Mouse (Mus musculus): ENCODE data around the gene Zfp64. TPM values are rescaled to one million over a fixed set of nuclear protein-coding genes. Genes with fewer than 3 reads are reported as not detected.
"Not testable (repeated sequence)": the region's sequence is repeated elsewhere in the genome, so short reads cannot be mapped to it uniquely, and the experiment has no call there.

The Zfp64 gene
- polyA plus RNA-seq, 2 experiments from 2014 or later = 21.8 to 28.2 TPM

GRCm38 (mm10) chr2:168892057-168892456 is 63.3 kb downstream of the Zfp64 start:
- no peak for ATAC-seq

- no peak for ATAC-seq
These were observed 70.7 kb downstream of the Zfp64 start for GRCm38 (mm10) chr2:168884641-168885040.

GRCm38 (mm10) chr2:168882997-168883396 is 72.4 kb downstream of the Zfp64 start:
- ATAC-seq = no peak

GRCm38 (mm10) chr2:168881927-168882326 is 73.5 kb downstream of the Zfp64 start:
- no peak for ATAC-seq

GRCm38 (mm10) chr2:168879573-168879972 is 75.8 kb downstream of the Zfp64 start:
- ATAC-seq = no peak

GRCm38 (mm10) chr2:168878708-168879107 is 76.7 kb downstream of the Zfp64 start:
- no peak for ATAC-seq

GRCm38 (mm10) chr2:168878158-168878557 is 77.2 kb downstream of the Zfp64 start:
- no peak for ATAC-seq

- no peak for ATAC-seq
These were observed 78.8 kb downstream of the Zfp64 start for GRCm38 (mm10) chr2:168876631-168877030.

- ATAC-seq = no peak
These were observed 80.9 kb downstream of the Zfp64 start for GRCm38 (mm10) chr2:168874498-168874897.

- ATAC-seq = no peak
These were observed 83.4 kb downstream of the Zfp64 start for GRCm38 (mm10) chr2:168871767-168872511.

- no peak for ATAC-seq
These were observed 84.9 kb downstream of the Zfp64 start for GRCm38 (mm10) chr2:168870480-168870879.

GRCm38 (mm10) chr2:168866942-168867341 is 88.4 kb downstream of the Zfp64 start:
- no peak for ATAC-seq

- no peak for ATAC-seq
These were observed 89.0 kb downstream of the Zfp64 start for GRCm38 (mm10) chr2:168866436-168866835.

- ATAC-seq = no peak
These were observed 90.5 kb downstream of the Zfp64 start for GRCm38 (mm10) chr2:168864905-168865304.

GRCm38 (mm10) chr2:168862694-168863093 is 92.7 kb downstream of the Zfp64 start:
- ATAC-seq = no peak

GRCm38 (mm10) chr2:168860922-168861740 is 94.3 kb downstream of the Zfp64 start:
- ATAC-seq = no peak

GRCm38 (mm10) chr2:168860032-168860691 is 95.2 kb downstream of the Zfp64 start:
- ATAC-seq = no peak

- no peak for ATAC-seq
These were observed 98.7 kb downstream of the Zfp64 start for GRCm38 (mm10) chr2:168856638-168857037.

- no peak for ATAC-seq
These were observed 100.6 kb downstream of the Zfp64 start for GRCm38 (mm10) chr2:168854777-168855176.

GRCm38 (mm10) chr2:168853869-168854268 is 101.5 kb downstream of the Zfp64 start:
- not testable (repeated sequence) for ATAC-seq

- ATAC-seq = no peak
These were observed 103.8 kb downstream of the Zfp64 start for GRCm38 (mm10) chr2:168851545-168851944.

GRCm38 (mm10) chr2:168848553-168848952 is 106.8 kb downstream of the Zfp64 start:
- ATAC-seq = no peak

GRCm38 (mm10) chr2:168846180-168846720 is 109.1 kb downstream of the Zfp64 start:
- no peak for ATAC-seq
